Mouse (Mus musculus) small intestine, adult 2 months (tissue): ENCODE data around the gene Espl1.

Experiments used
- CTCF ChIP-seq: fragments of 200-500 bp; IDR thresholded peaks from 2 replicates; pipeline ENCODE4 v1.5.1; 2012; ENCODE audit warnings: low read depth, mild to moderate bottlenecking, control low read depth, inconsistent platforms, low read length, moderate library complexity, mixed read lengths; ENCODE audit not compliant: insufficient replicate concordance, insufficient read length; ENCODE audit errors: extremely low read depth
- POLR2A ChIP-seq: fragments of 200-500 bp; IDR thresholded peaks from 2 replicates; pipeline ENCODE4 v1.6.1; 2012; ENCODE audit warnings: low read depth, mild to moderate bottlenecking, control low read depth, inconsistent platforms, low read length, moderate library complexity

- TF ChIP-seq CTCF (no peak), POLR2A (no peak)
These were observed 43.5 kb downstream of the Espl1 start for GRCm38 (mm10) chr15:102339612-102340011.
